Mouse (Mus musculus): Measurements from ENCODE around the gene Cradd.

Cradd gene

DNA sequence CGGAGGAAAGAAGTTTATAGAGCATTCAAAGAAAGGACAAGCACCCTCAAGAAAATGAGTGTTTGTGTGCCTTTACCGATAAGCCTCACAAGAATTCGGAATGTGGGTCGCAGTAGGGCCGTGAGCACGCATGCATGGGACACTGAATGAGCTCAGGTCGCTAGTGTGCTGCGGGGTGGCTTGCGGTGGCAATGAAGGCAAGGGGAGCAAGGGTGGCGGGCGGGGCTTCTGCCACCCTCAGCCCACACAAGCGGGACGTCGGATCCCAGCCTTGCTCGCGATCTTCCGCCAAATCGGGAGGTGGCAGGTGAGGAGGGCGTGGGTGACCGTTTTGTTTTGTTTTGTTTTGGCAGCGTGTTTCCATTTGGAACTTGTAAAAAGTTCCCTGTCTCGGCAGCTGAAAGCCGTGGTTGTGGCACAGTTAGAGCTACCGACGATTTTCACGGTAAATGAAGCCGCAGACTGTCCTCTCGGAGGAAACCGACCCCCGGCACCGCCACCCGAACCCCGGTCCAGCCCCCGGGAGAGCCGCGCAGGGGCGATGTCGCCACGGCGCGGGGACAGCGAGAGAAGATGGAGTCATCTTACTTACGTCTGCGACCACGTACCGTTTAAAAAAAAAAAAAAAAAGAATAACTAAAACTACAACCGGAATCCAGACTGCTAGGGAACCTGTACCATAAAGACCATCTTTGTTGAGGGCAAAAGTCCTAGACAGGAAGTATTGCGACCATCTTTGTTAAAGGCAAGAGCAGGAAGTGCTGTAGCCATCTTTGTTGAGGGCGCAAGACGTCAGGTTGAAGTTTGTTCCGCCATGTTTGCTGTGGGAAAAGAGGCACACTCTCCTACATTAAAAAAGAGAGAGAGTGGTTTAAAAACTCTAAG lies at the start of gene Cradd:
TSS of gene Cradd (minus strand) at position 741 of the 885 bp plus-strand sequence.
- DNase-seq (ENCODE audit: low spot score in 2 of 2) = peak; percentile 92 to 93

DNA sequence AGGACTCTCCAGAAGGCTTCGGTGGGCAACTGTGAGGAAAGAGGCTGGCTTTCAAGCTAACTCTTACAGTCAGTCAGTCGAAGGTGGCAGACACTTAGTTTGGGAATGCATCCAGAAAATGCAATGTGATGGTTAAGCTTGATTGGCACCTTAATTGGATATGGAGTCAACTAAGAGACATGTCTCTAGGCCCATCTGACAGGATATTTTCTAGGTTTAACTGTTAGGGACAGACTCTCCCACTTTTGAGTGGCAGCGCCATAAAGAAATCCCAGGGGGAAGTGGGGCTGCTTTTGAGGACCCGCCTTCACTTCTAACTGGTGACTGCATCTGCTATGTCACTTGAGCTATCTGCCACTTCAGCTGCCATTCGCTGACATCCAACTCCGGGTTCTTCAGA lies 49.4 kb upstream of the Cradd start:
- no peak for DNase-seq (ENCODE audit: low spot score in 2 of 2)

DNA sequence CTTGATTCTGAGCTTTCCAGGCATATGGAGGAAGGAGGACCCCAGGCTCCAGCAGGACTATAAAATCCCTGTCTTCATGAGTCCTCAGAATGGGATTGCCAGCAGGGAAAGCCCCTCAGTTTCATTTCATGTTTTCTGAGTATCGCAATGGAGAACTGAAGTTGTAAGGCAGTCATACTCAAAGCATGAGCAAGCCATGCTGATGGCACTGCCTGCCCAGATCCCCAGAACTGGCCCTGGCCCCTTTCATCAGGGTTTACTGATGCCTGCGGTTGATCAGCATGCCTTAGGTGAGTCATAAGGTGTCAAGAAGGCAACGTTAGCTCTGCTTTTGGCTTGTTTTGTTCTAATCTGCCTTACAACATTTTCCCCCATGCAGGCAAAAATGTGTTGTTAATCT lies 48.0 kb upstream of the Cradd start:
- DNase-seq (ENCODE audit: low spot score in 2 of 2) = no peak

DNA sequence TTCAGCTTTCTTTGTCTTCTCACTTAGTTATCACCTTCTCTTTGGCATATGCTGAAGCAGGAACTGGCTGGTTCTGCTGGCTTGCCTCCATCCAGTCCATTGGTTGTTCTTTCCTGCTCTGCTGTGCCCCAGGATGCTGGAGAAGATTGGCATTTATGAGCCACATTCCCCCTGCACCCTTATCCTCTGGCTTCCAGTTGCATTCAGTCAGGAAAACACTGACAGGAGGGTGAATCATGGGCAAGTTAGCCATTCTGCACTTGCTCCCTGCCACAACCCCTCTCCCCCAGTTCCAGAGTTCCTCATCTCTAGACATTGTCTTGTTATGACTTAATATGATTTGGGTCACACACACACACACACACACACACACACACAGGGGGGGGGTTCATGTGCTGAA lies 45.3 kb upstream of the Cradd start:
- no peak for DNase-seq (ENCODE audit: low spot score in 2 of 2)

DNA sequence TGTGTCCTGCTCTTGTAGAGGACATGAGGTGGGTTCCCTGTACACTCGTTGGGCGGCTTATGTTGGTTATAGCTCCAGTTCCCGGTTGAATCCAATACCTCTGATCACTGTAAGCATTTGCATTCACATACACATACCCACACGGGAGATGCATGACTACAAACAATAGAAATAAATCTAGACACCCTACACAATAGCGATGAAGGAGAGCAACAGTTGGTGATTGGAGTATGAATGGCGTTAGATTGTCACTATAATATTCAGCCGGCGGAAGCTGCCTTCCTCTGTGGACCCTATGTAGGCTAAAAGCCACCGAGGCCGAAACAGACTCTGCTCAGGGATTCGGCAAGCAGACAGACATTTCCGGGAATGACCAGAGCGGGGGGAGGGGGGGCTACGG lies 44.2 kb upstream of the Cradd start:
- DNase-seq (ENCODE audit: low spot score in 2 of 2) = no peak

DNA sequence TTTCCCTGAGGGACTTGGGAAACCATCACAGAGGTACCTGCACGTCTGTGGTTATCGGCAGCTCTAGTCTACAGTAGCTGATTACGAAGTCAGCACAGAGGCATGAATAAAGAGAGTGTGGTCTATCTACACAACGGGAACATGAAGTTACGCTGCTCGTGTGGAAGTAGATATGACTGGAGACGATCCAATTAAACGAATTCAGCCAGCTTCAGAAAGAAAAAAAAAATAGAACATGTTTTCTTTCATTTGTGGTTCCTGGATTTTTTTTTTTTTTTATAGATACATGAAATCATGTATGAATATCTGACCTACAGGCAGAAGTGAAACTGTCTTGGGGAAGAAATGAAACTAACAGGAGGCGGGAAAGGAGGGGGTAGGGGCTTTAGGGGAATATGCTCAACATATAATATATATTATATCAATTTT lies 43.7 kb upstream of the Cradd start:
- DNase-seq (ENCODE audit: low spot score in 2 of 2) = no peak

DNA sequence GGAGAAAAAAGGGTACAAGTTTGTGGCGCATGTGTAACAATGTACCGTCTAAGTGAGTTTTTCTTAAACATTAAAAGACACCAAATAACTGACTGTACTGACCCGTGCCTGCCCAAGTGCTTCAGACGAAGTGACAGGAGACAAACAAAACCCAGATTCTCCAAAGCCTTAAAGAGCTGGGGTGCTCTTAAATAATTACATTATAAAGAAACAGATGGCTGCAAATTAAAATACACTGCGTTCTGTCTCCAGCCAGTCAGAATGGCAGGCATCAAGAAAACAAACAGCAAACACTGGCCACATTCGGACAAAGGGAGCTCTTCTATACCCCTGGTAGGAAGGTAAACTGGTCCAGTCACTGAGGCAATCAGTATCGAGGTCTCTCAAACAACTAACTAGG lies 43.3 kb upstream of the Cradd start:
- no peak for DNase-seq (ENCODE audit: low spot score in 2 of 2)

DNA sequence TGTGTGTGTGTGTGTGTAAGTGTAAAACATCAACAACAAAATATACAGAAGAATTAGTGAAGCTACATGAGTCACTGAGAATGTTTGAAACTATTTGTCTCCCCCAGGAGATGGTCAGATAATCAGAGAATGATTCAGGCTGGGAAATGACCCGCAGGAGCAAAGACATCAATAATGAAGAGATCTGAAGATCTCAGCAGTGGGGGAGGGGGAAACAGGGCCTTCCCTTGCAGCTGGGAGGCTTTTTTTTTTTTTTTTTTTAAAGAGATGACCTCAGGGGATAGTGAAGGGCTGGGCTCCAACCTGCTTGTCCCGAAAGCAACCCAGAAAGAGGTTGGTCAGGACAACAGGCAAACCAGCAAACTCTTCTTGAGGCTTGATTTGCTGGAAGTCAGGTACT lies 38.4 kb upstream of the Cradd start:
- no peak for DNase-seq (ENCODE audit: low spot score in 2 of 2)

DNA sequence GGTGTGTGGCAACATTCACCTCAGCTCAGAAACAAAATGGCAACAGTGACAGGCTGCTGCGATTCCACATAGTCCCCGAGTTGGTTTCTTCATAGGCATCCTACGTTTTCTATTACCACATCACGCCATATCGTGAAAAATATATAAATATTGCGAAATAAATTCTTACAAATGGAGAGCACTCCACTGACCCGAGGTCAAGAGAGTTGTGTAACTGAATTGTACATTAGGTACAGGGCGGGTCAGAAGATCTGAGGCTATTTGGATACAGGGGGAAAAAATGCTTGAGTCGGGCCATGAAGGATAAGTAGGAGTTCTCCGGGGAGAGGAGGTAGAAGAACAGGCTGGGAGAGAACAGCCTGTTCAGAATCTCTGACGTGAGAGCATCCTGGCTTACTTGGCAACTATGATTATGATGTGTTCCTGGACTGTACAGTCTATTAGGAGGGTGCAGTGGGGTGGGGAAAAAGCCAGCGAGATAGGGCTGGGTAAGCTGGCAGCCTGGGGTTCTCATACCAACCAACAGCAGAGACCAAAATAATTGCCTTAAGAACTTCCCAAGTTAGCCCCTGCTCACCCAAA lies 37.4 kb upstream of the Cradd start:
- DNase-seq (ENCODE audit: low spot score in 2 of 2) = no peak

DNA sequence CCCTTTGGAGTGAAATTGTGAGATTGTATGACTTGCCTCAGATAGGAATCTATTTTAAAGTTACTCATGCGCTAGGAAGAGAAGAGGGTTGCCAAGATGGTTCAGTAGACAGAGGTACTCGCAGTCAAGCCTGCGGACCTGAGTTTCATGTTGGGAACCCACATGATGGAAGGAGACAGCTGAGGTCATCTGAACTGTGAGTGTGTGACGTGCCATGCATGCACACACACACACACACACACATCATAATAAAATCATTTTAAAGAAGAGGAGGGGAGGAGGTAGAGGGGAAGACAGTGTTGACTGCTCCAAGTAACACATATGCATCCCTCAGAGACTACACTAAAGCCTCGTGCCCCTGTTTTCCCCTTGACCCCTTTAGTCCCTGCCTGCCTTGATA lies 36.1 kb upstream of the Cradd start:
- no peak for DNase-seq (ENCODE audit: low spot score in 2 of 2)

DNA sequence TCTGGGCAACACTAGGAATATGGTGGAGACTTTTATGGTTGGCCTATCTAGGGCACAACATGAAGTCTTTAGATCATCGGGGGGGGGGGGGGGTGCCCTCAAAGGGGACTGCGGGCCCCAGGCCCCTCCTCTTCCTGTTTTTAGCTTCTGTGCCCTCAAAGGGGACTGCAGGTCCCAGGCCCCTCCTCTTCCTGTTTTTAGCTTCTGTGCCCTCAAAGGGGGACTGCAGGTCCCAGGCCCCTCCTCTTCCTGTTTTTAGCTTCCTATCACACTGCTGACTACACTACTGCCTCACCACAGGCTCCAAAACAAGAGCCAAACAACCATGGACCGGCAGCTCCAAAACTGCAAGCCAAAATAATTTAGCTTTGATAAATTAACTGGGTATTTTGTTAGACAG lies 33.8 kb upstream of the Cradd start:
- no peak for DNase-seq (ENCODE audit: low spot score in 2 of 2)

DNA sequence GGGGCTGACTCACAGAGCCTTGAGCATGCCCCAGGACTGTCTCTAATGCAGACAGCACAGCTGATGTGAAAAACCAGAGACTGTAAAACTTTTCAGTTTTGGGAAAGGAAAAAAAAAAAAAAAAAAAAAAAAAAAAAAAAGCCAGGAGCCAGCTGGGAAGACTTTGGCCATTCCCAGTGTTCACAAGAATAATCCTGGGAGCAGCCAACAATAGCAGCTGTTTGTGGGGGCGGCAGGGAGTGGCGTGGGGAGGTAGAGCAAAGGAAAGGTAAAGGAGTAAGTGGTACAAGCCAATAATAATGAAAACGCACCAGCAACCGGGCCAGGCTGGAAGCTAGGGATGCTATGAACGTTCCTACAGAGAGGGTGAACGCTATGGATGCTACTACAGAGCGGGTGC lies 32.8 kb upstream of the Cradd start:
- DNase-seq (ENCODE audit: low spot score in 2 of 2) = peak in 1 of 2 experiments; percentile 3

DNA sequence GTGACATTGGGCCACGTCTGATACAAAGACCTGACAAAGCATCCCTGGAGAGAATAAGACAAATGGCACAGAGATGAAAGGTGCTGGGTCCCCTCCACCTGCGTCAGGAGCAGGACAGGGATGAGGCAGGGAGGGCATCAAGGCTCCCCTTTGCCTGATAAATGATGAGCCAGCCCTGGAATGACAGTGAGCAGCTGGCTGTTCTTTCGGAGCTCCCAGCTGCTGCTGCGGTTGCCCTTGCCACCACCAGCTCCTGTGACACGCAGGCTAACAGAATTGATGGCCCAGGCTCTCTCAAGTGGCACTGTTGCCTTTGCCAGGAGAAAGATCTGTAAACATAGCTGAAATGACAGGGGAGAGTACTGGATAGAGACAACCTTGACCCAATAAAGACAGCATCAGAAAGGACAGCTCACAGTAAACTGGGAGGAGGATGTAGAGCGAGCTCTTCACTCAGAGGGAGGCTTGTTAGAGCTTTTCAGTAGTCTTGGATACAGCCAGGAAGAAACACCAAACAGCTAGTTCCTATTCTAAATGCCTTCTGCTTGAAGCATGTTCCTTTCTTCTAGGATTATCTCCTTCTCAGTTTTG lies 31.8 kb upstream of the Cradd start:
- DNase-seq (ENCODE audit: low spot score in 2 of 2) = no peak

DNA sequence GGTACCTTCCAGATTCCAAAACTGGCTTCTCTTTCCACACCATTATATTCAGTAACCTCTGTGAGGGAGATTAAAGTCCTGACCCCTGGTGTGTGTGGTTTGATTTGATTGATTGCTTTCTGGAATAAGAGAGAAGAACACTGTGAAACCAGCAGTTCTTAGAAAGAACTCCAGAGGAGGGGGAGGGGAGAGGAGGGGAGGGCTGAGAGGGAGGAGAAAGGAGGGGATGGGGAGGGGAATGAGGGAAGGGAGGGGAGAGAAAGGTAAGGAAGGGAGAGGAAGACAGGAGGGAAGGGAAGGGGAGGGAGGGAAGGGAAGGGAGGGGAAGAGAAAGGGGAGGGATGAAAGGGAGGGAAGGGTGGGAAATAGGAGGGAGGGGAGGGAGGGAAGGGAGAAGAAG lies 30.7 kb upstream of the Cradd start:
- DNase-seq (ENCODE audit: low spot score in 2 of 2) = no peak

DNA sequence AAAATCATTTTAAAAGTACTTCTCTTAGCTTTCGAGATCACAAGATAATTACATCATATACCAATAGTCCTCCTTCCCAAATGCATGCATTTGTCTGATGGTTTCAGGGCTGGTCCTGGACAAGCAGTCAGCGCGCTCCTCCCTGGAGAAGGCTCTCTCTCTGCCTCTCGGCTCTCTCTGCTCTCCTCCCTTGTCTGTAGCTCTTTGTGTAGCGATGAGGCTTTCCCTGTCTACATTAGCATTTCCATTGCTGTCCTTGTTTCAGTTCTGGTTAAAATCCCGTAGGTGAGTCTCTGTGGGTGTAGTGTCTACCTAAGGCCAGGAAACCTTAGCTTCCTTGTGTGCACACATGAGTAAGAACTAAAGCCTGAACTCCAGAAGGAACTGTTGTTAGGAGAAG lies 30.1 kb upstream of the Cradd start:
- DNase-seq (ENCODE audit: low spot score in 2 of 2) = no peak

DNA sequence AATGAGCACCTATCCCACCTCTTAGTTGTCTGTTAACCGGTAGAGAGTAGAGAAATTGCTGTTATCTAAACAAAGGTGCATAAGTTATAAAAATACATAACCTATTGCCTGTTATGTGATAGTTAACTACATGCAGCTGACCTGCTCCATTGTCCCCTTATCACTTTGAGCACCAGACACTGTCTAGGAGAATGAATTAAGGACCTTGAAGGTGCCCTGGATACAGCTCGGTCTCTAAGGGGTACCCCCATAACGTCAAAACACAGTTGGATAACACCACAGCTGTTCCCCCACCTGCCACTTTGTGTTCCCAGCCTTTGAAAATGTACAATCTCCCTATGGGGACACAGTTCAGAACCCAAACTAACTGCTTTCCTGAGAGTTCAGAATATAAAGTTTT lies 24.5 kb upstream of the Cradd start:
- no peak for DNase-seq (ENCODE audit: low spot score in 2 of 2)

DNA sequence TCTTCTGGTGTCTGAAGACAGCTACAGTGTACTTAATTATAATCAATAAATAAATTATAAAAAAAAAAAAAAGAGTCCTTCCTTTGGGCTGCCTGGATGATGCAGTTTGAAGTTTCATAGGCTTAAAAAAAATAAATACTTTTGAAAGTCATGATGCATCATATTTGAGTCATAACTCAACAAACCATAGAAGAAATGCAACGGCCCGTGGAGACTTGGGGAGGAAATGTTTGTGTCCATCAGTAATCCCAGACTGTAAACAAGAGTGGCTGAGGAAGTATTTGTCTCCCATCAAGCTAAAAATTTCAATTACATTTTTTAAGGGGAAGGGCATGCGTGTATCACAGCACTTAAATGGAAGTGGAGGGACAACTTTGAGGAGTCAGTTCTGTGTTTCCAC lies 23.8 kb upstream of the Cradd start:
- no peak for DNase-seq (ENCODE audit: low spot score in 2 of 2)

DNA sequence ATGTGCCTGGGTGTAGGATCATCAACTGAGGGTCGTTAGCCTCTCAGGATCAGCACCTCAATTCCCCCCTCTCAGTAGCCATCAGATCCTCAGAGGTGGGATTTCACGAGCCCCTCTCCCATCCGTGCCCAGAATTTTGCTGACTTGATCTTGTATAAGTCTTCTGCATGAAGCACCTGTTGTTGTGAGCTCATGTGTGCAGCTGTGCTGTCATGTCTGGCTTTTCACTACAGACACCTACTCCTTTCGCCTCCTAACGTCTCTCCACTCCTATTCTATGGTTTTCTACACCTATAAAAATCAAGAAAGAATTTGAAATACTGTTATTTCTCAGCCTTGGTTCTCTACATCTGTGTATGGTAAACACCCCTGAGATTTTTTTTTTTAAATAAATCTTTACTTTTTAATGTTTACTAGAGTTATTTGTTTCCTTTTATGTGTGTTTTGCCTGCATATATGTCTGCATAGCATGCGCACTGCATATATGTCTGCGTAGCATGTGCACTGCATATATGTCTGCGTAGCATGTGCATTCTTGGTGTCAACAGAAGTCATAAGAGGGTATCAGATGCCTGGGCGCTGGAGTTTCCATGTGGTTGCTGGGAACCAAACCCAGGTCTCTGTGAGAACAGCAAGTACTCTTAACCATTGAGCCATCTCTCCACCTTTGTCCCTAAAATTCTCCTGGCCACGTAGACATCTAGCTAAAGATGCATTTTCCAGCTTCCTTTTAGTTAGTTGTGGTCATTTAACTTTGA lies 19.1 kb upstream of the Cradd start:
- DNase-seq (ENCODE audit: low spot score in 2 of 2) = no peak

DNA sequence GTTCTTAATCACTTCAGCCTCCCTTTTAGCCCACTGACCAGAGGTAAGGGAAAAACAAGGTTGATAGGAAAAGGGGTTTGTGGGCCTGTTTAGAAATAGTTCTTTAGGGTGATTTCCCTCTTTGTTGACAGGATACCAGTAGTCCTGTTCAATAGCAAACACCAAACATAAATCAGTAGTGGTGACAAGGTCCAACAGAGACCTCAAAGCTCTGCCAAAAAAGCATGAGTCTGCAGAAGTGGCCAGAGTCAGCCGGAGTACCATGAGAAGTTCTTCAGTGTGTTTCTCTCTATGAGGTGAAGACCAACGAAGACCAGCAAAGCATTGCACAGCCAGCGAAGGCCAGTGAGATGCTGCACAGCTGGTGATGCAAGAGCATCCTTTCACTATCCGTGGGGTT lies 16.7 kb upstream of the Cradd start:
- DNase-seq (ENCODE audit: low spot score in 2 of 2) = no peak

DNA sequence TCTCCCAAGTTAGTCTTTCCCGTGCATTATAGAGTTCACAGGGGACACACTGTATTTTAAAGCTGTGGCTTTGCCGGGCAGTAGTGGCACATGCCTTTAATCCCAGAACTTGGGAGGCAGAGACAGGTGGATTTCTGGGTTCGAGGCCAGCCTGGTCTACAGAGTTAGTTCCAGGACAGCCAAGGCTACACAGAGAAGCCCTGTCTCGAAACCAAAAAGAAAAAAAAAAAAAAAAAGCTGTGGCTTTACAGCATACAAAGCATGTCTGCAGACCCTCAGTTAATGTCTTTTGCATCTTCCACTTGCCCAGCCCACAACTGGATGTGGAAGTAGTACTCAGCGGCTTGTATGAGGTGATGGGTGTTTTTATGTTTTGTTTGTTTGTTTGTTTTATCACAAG lies 13.7 kb upstream of the Cradd start:
- DNase-seq (ENCODE audit: low spot score in 2 of 2) = no peak

DNA sequence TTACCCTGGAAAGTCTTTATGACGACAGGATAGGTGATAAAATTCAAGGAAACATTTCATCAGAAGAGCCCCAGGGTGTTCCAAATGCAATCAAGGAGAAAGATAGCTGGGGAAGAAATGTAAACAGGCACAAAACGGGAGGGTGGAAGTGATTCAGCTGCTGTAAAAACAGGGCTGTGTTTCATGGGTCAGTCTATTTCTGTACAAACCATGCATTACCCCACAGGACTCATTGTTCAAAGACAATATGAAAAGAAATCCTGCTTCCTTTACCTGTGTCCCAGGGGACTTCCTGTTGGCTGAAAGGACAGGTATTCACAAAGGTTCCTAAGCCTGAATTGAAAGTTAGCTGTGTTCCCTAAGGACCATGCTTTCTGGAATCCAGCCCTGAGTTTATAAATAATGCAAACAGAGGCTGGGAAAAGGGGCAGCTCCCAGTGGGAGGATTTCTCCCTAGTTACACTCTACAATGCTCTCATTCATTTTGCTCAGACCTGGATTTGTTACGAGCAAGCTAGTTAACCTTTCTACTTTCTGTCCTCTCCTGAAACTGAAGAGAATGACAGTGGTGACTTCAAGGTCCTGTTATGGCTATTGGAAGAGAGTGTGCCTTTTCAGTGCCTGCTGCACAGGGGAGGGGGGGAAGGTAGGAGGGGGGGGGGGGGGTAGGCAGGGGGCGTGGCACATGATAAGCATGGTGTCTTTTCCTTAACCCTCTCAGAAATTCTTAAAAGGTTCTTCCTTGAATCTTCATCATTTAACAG lies 13.0 kb upstream of the Cradd start:
- DNase-seq (ENCODE audit: low spot score in 2 of 2) = no peak

DNA sequence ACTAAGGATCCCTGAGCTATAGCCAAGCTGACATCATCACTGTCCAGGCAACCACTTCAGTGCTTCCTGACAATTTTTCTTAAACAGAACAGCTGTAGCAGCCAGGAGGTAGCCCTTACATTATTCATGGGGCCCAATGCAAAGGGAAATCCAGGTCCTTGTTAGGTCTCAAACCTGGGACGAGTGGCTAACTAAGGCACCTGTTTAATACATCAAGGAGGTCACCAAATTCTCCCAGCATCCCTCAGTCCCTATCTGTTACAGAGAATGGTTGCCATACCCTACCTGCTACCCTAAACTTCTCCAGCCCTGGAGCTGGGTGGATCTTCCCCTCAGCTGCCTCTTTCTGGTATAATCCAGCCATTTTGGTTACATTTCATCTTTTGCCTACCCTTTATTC lies 10.9 kb upstream of the Cradd start:
- no peak for DNase-seq (ENCODE audit: low spot score in 2 of 2)

Measured in right cerebral cortex, adult 2 months (tissue).